Mouse (Mus musculus): ENCODE measurements around the gene Tcf20. TPM values are rescaled to one million over a fixed set of nuclear protein-coding genes. Genes with fewer than 3 reads are reported as not detected.
A peak's percentile ranks its signal among the peaks of the same experiment; 100 is the strongest.

The Tcf20 gene
- polyA plus RNA-seq, 1 experiment from 2014 or later: 14.8 TPM

DNA sequence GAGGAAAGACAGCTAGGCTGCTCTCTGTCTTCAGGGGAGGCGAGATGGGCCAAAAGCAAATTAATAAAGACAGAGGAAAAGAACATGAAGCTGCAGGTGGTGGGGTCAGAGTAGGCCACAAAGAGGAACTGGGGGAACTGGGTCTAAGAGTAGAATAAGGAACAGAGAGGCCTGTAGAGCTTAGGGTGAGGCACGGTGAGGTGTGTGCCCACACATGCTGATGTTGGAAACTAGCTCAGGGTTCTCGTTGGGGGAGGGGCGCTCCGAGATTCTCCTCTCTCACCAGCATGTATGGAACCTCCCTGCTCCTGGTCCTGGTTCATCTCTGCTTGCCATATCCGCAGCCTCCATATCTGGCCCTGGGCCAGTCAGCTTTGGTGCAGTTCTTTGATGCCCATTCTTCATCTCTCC lies 11.1 kb upstream of the Tcf20 start:
- ATAC-seq (ENCODE audit: low FRiP score): no peak
- no peak for DNase-seq (ENCODE audit: low spot score)
- Histone ChIP-seq H3K27ac (ENCODE audit: low read depth, low read length) (no peak overlapping the region), H3K9ac (ENCODE audit: low read depth, low read length) (no peak overlapping the region), H3K9me3 (ENCODE audit: control insufficient read depth, low read length) (no peaks in the 10 kb centered on the region), H3K4me3 (ENCODE audit: low read depth, low read length) (no peak overlapping the region), H3K36me3 (ENCODE audit: control insufficient read depth, insufficient read depth, low read length) (no peaks in the 10 kb centered on the region), H3K27me3 (ENCODE audit: control insufficient read depth, insufficient read depth, low read length) (peaks cover 5% of the 10 kb centered on the region; the same call in 1 of the 2 replicates), H3K4me2 (replicated peaks; ENCODE audit: low read depth, low read length) (no peak overlapping the region), H3K4me1 (replicated peaks; ENCODE audit: control insufficient read depth, insufficient read depth, low read length) (peaks cover 13% of the 10 kb centered on the region)
- 93% methylated on average over 6 of the region's 6 CpGs for WGBS

DNA sequence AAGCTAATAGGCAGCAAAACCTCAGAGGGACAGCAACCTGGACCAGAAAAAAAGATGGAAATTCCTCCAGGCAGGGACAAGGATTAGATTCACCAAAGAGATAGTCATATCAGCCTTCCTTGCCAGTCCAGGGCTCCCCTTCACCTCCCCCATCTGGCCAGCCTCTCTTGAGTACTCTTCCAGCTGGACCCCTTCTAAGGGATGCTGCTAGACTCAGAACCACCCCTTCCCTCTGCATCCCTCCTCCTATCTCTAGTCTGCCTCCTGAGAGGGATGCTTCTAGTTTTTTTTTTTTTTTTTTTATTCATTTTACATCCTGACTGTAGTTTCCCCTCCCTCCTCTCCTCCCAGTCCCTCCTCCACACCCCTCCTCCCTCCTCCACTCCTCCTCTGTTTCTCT lies 8.8 kb upstream of the Tcf20 start:
- H3K4me1 ChIP-seq (replicated peaks; ENCODE audit: control insufficient read depth, insufficient read depth, low read length): 0 out of 2 replicates have a peak, but pooled peaks cover 2% of the 10 kb centered on the region
- no peak overlapping the region for H3K4me3 ChIP-seq (ENCODE audit: low read depth, low read length)
- DNase-seq (ENCODE audit: low spot score): no peak
- H3K36me3 ChIP-seq (ENCODE audit: control insufficient read depth, insufficient read depth, low read length): no peaks in the 10 kb centered on the region
- no peak for ATAC-seq (ENCODE audit: low FRiP score)
- H3K27ac ChIP-seq (ENCODE audit: low read depth, low read length): no peak overlapping the region
- H3K27me3 ChIP-seq (ENCODE audit: control insufficient read depth, insufficient read depth, low read length): peaks cover 5% of the 10 kb centered on the region; the same call in 1 of the 2 replicates
- H3K9me3 ChIP-seq (ENCODE audit: control insufficient read depth, low read length): no peaks in the 10 kb centered on the region
- no peak overlapping the region for H3K9ac ChIP-seq (ENCODE audit: low read depth, low read length)
- H3K4me2 ChIP-seq (replicated peaks; ENCODE audit: low read depth, low read length): no peak overlapping the region

DNA sequence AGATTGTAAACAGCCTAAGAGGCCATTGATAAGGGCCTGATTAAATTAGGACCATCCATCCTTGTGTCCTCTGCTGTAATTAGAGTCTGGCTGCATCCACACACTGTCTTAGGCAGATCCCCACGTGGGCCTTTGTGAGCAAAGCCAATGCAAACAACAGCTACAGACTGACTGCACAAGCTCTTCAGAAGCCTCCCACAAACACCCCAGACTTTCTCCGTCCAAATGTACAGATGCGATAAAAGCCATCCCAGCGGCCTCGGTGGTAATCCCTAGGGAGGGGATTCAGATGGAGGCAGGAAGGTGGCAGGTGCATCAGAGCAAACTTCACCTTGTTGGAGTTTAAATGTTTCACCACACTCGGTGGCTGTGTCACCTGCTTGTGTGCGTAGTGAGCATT lies 7.6 kb upstream of the Tcf20 start:
- DNase-seq (ENCODE audit: low spot score) (no peak), ATAC-seq (ENCODE audit: low FRiP score) (no peak)
- no peak overlapping the region for H3K9ac ChIP-seq (ENCODE audit: low read depth, low read length)
- H3K27ac ChIP-seq (ENCODE audit: low read depth, low read length): no peak overlapping the region; the same call in 1 of the 2 replicates
- no peaks in the 10 kb centered on the region for H3K9me3 ChIP-seq (ENCODE audit: control insufficient read depth, low read length)
- H3K27me3 ChIP-seq (ENCODE audit: control insufficient read depth, insufficient read depth, low read length): peaks cover 1% of the 10 kb centered on the region; the same call in 1 of the 2 replicates
- H3K4me1 ChIP-seq (replicated peaks; ENCODE audit: control insufficient read depth, insufficient read depth, low read length): 0 out of 2 replicates have a peak, but pooled peaks cover 2% of the 10 kb centered on the region
- WGBS: 70% methylated on average over 7 of the region's 7 CpGs
- no peaks in the 10 kb centered on the region for H3K36me3 ChIP-seq (ENCODE audit: control insufficient read depth, insufficient read depth, low read length)
- no peak overlapping the region for H3K4me3 ChIP-seq (ENCODE audit: low read depth, low read length)
- no peak overlapping the region for H3K4me2 ChIP-seq (replicated peaks; ENCODE audit: low read depth, low read length)

DNA sequence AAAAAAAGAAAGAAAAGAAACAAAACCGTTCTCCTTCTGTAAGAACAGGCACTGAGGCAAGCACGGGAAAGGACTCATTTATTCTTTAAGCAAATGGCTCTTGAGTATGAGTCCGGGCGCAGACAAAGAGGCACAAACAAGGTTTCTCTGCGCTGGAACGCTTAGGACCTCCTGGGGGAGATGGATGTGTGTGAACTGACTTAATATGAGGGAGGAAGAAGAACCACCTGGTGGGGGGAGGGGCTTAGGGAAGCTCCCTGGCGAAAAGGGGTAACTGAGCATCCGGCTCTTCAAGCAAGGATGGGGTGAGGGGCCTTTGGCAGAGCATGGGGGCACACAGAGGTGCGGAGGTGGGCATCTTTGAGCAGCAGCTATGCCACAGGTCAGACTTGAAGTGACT lies 5.2 kb upstream of the Tcf20 start:
- Histone ChIP-seq H3K36me3 (ENCODE audit: control insufficient read depth, insufficient read depth, low read length) (no peaks in the 10 kb centered on the region), H3K9me3 (ENCODE audit: control insufficient read depth, low read length) (no peaks in the 10 kb centered on the region), H3K4me2 (replicated peaks; ENCODE audit: low read depth, low read length) (no peak overlapping the region), H3K4me3 (ENCODE audit: low read depth, low read length) (no peak overlapping the region), H3K4me1 (replicated peaks; ENCODE audit: control insufficient read depth, insufficient read depth, low read length) (peaks cover 4% of the 10 kb centered on the region), H3K27me3 (ENCODE audit: control insufficient read depth, insufficient read depth, low read length) (peaks cover 7% of the 10 kb centered on the region; the same call in 1 of the 2 replicates), H3K9ac (ENCODE audit: low read depth, low read length) (no peak overlapping the region), H3K27ac (ENCODE audit: low read depth, low read length) (no peak overlapping the region)
- 53% methylated on average over 9 of the region's 9 CpGs for WGBS
- DNase-seq (ENCODE audit: low spot score) (no peak), ATAC-seq (ENCODE audit: low FRiP score) (no peak)

DNA sequence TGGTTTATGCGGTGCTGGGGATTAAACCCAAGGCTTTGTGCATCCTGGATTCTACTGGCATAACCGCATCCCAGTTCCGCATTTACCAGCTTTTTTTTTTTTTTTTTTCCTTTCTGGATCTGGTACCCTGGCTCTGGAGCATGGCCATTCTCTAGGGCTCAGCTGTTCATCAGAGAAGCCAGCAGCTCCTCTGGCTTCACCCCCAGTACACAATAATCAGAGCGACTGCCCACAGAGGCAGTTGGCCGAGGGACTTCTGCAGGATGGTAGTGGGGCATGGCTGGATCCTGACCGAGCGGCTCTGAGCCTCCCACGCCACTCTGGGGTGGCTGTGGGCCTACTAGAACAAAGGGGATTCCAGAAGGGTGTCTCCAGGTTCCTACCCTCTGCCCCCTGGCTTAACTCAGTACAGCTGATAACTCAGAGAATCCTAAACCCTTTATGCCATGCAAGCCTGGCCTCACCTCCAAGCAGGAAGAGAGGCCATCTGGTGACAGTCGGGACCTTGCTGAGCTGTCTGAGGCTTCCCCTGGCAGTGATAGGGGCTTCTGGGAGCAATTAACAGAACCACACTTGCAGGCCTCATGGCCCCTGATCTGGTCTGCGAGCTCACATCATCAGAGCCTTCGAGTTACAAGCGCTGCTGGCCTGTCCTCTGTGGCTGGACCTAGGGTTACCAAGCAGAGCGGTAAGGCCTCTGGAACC lies 4.6 kb upstream of the Tcf20 start:
- peaks cover 7% of the 10 kb centered on the region; the same call in 1 of the 2 replicates for H3K27me3 ChIP-seq (ENCODE audit: control insufficient read depth, insufficient read depth, low read length)
- no peaks in the 10 kb centered on the region for H3K36me3 ChIP-seq (ENCODE audit: control insufficient read depth, insufficient read depth, low read length)
- H3K9me3 ChIP-seq (ENCODE audit: control insufficient read depth, low read length): no peaks in the 10 kb centered on the region
- H3K4me2 ChIP-seq (replicated peaks; ENCODE audit: low read depth, low read length): no peak overlapping the region
- H3K27ac ChIP-seq (ENCODE audit: low read depth, low read length): 0 out of 2 replicates have a peak overlapping the region, but pooled peaks have one; percentile 5
- no peak overlapping the region for H3K4me3 ChIP-seq (ENCODE audit: low read depth, low read length)
- WGBS: 69% methylated on average over 13 of the region's 13 CpGs
- ATAC-seq (ENCODE audit: low FRiP score) (no peak), DNase-seq (ENCODE audit: low spot score) (no peak)
- peaks cover 6% of the 10 kb centered on the region for H3K4me1 ChIP-seq (replicated peaks; ENCODE audit: control insufficient read depth, insufficient read depth, low read length)
- H3K9ac ChIP-seq (ENCODE audit: low read depth, low read length): peak overlapping the region; percentile 11; the same call in 1 of the 2 replicates

DNA sequence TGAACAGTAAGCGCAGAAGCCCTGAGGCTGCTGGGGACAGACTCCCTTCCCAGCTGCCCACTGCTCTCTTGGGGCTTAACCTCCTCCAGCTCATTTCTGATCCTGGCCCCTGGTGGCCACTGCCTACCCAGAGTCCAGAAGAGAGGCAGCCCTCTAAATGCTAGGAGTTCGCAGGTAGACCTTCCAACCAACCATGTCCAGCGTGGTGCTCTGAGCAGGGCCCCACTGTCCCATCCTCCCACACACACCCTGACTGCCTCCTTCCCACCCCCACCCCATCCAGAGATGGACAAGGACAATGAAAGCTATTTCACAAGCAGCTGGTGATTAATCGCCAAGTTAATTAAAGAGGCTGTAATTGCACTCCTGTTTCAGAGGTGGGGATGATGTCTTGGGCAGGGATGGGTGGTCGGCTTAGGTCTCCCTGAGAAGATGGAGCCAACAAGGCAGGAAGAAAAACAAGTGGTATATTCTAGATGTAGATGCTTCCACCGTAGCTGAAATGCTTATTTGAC lies 1.6 kb upstream of the Tcf20 start:
- no peak overlapping the region for H3K4me2 ChIP-seq (replicated peaks; ENCODE audit: low read depth, low read length)
- 77% methylated on average over 6 of the region's 6 CpGs for WGBS
- peaks cover 23% of the 10 kb centered on the region for H3K27me3 ChIP-seq (ENCODE audit: control insufficient read depth, insufficient read depth, low read length)

DNA sequence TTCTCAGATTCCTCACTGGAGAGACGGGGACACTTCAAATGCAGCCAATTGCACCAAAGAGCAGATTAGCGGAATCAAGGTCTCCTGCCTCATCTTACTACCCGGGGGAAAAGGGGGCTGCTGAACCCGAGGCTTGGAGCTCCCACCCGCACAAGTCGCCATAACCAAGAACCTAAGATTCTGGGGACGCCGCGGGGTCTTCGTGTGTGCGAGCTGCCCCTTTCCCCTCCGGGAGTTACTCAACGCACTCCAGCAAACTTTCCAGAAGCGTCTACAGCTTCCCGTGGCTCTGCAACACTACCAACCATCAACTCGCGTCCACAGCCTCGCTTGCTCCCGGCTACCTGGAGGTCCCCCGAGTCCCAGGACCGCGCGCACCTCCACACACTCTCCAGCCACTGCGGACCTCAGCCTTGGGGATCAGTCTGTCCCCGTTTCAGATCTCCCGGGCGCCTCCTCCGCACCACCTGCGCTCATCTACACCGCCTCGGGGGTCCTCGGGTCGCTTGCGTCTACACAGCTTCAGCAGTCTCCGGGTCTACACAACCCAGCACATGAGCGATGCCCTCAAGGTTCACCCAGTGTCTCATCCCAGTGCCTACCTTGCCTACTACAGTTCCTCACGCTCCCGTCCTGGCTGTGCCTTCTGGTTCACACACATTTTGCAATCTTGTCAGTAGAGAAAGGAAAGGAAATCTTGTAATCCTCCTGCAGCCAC lies 499 bp downstream of the Tcf20 start:
- Histone ChIP-seq H3K9me3 (ENCODE audit: control insufficient read depth, low read length) (no peaks in the 10 kb centered on the region), H3K4me3 (ENCODE audit: low read depth, low read length) (peak overlapping the region; percentile 40), H3K27me3 (ENCODE audit: control insufficient read depth, insufficient read depth, low read length) (peaks cover 25% of the 10 kb centered on the region), H3K9ac (ENCODE audit: low read depth, low read length) (peak overlapping the region; percentile 52), H3K27ac (ENCODE audit: low read depth, low read length) (no peak overlapping the region), H3K4me1 (replicated peaks; ENCODE audit: control insufficient read depth, insufficient read depth, low read length) (peaks cover 16% of the 10 kb centered on the region), H3K36me3 (ENCODE audit: control insufficient read depth, insufficient read depth, low read length) (no peaks in the 10 kb centered on the region), H3K4me2 (replicated peaks; ENCODE audit: low read depth, low read length) (peak overlapping the region; percentile 88)
- DNase-seq (ENCODE audit: low spot score) (peak; percentile 57), ATAC-seq (ENCODE audit: low FRiP score) (peak; percentile 54)
- under 1% methylated on average over 38 of the region's 38 CpGs for WGBS

More for the DNA sequence above, 1.6 kb upstream of the Tcf20 start:
- no peak overlapping the region for H3K4me3 ChIP-seq (ENCODE audit: low read depth, low read length)
- no peaks in the 10 kb centered on the region for H3K9me3 ChIP-seq (ENCODE audit: control insufficient read depth, low read length)
- H3K9ac ChIP-seq (ENCODE audit: low read depth, low read length): no peak overlapping the region
- no peaks in the 10 kb centered on the region for H3K36me3 ChIP-seq (ENCODE audit: control insufficient read depth, insufficient read depth, low read length)
- ATAC-seq (ENCODE audit: low FRiP score) (no peak), DNase-seq (ENCODE audit: low spot score) (no peak)
- peaks cover 9% of the 10 kb centered on the region for H3K4me1 ChIP-seq (replicated peaks; ENCODE audit: control insufficient read depth, insufficient read depth, low read length)
- no peak overlapping the region for H3K27ac ChIP-seq (ENCODE audit: low read depth, low read length)

DNA sequence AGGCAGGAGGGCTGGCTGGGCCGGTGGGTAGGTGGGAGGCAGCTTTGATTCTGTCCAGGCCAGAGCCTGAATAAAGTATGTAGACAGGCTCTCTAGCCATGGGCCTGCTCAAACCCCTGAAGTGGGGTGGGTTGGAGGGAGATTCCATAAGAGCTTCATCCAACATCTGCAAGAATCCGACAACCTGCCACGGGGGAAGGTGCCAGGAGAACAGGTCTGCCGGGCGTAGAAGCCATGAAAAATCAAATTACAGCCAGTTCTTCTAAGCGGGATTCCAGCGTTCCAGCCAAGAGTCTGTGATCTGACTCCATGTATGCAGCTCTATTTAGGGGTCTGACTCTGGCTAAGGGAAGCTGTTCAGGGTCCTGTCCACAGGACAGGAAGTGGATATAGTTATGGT lies 3.1 kb downstream of the Tcf20 start:
- no peaks in the 10 kb centered on the region for H3K9me3 ChIP-seq (ENCODE audit: control insufficient read depth, low read length)
- WGBS: 71% methylated on average over 7 of the region's 7 CpGs
- ATAC-seq (ENCODE audit: low FRiP score) (no peak), DNase-seq (ENCODE audit: low spot score) (no peak)
- H3K27ac ChIP-seq (ENCODE audit: low read depth, low read length): no peak overlapping the region
- no peak overlapping the region for H3K4me2 ChIP-seq (replicated peaks; ENCODE audit: low read depth, low read length)
- no peak overlapping the region for H3K9ac ChIP-seq (ENCODE audit: low read depth, low read length)
- peaks cover 16% of the 10 kb centered on the region for H3K4me1 ChIP-seq (replicated peaks; ENCODE audit: control insufficient read depth, insufficient read depth, low read length)
- no peaks in the 10 kb centered on the region for H3K36me3 ChIP-seq (ENCODE audit: control insufficient read depth, insufficient read depth, low read length)
- peaks cover 34% of the 10 kb centered on the region for H3K27me3 ChIP-seq (ENCODE audit: control insufficient read depth, insufficient read depth, low read length)
- no peak overlapping the region for H3K4me3 ChIP-seq (ENCODE audit: low read depth, low read length)

All from hindbrain, embryonic 11.5 days (tissue).